Mouse (Mus musculus) MEL (cell line): ENCODE measurements around the gene Rsg1. TPM values are rescaled to one million over a fixed set of nuclear protein-coding genes. Genes with fewer than 3 reads are reported as not detected.

ENCODE experiments used
- DNase-seq: peaks from one replicate; pipeline ENCODE4 v3.0.0; 2011; ENCODE audit warnings: low read depth, low spot score
- H3K27ac ChIP-seq: 2 replicates; pipeline ENCODE4 v1.5.1; 2012; ENCODE audit warnings: low read depth, mild to moderate bottlenecking, control low read depth, low read length, moderate library complexity; ENCODE audit not compliant: control insufficient read depth
- H3K27me3 ChIP-seq, 2 experiments: fragments of 150-350 bp in 1 of 2; sonication (generic) in 1 of 2; 2 replicates each; pipeline ENCODE4 v1.6.1; 2012; ENCODE audit warnings: low read length in 2 of 2, mild to moderate bottlenecking in 2 of 2, improper control_type of control experiment in 1 of 2, moderate library complexity in 1 of 2; ENCODE audit not compliant: insufficient read depth in 2 of 2, control insufficient read depth in 1 of 2
- H3K36me3 ChIP-seq, 2 experiments: 2 replicates each; pipeline ENCODE4 v1.6.1; 2012 to 2014; ENCODE audit warnings: low read length in 2 of 2, improper control_type of control experiment in 1 of 2, inconsistent platforms in 1 of 2, mild to moderate bottlenecking in 1 of 2; ENCODE audit not compliant: insufficient read depth in 2 of 2, control insufficient read depth in 1 of 2
- H3K4me1 ChIP-seq, 2 experiments: fragments of 150-350 bp in 1 of 2; sonication (generic) in 1 of 2; 2 replicates each; pipeline ENCODE4 v1.6.1; 2012; ENCODE audit warnings: low read length in 2 of 2, improper control_type of control experiment in 1 of 2, mild to moderate bottlenecking in 1 of 2; ENCODE audit not compliant: insufficient read depth in 2 of 2, control insufficient read depth in 1 of 2
- H3K4me3 ChIP-seq, 2 experiments: fragments of 150-350 bp in 1 of 2; sonication (generic) in 1 of 2; 2 replicates each; pipeline ENCODE4 v1.5.1; 2012; ENCODE audit warnings: low read depth in 2 of 2, low read length in 2 of 2, mild to moderate bottlenecking in 2 of 2, moderate library complexity in 2 of 2, control low read depth in 1 of 2, improper control_type of control experiment in 1 of 2; ENCODE audit not compliant: control insufficient read depth in 1 of 2, insufficient read depth in 1 of 2
- H3K79me2 ChIP-seq: 2 replicates; pipeline ENCODE4 v1.6.1; 2012; ENCODE audit warnings: mild to moderate bottlenecking, low read length, moderate library complexity; ENCODE audit not compliant: control insufficient read depth, poor library complexity, insufficient read depth
- H3K9ac ChIP-seq: 2 replicates; pipeline ENCODE4 v1.6.1; 2012; ENCODE audit warnings: low read depth, mild to moderate bottlenecking, control low read depth, low read length, moderate library complexity; ENCODE audit not compliant: control insufficient read depth, poor library complexity, severe bottlenecking
- H3K9me3 ChIP-seq: fragments of 150-350 bp; sonication (generic); replicated peaks from 2 replicates; pipeline ENCODE4 v1.6.1; 2012; ENCODE audit warnings: mild to moderate bottlenecking, low read length, improper control_type of control experiment, moderate library complexity; ENCODE audit not compliant: insufficient read depth
- BHLHE40 ChIP-seq: IDR thresholded peaks from 2 replicates; pipeline ENCODE4 v1.6.1; 2012; ENCODE audit warnings: low read depth, mild to moderate bottlenecking, inconsistent platforms, low read length, improper control_type of control experiment, borderline replicate concordance
- CHD1 ChIP-seq: IDR thresholded peaks from 2 replicates; pipeline ENCODE4 v1.6.1; 2012; ENCODE audit warnings: low read depth, mild to moderate bottlenecking, inconsistent platforms, low read length, improper control_type of control experiment
- CHD2 ChIP-seq: IDR thresholded peaks from 2 replicates; pipeline ENCODE4 v1.6.1; 2011; ENCODE audit warnings: low read length, improper control_type of control experiment
- CTCF ChIP-seq, 3 experiments: IDR thresholded peaks in 2 of 3; conservative IDR thresholded peaks in 1 of 3; 2 replicates each; pipeline ENCODE4 v1.5.1; 2011 to 2012; ENCODE audit warnings: low read length in 3 of 3, low read depth in 2 of 3, mild to moderate bottlenecking in 2 of 3, improper control_type of control experiment in 1 of 3, inconsistent platforms in 1 of 3, mixed read lengths in 1 of 3, moderate library complexity in 1 of 3; ENCODE audit not compliant: control insufficient read depth in 1 of 3, insufficient read depth in 1 of 3, poor library complexity in 1 of 3, severe bottlenecking in 1 of 3
- E2F4 ChIP-seq: IDR thresholded peaks from 2 replicates; pipeline ENCODE4 v1.6.1; 2011; ENCODE audit warnings: low read depth, low read length, improper control_type of control experiment, borderline replicate concordance
- HCFC1 ChIP-seq: IDR thresholded peaks from 2 replicates; pipeline ENCODE4 v1.6.1; 2012; ENCODE audit warnings: low read depth, mild to moderate bottlenecking, inconsistent platforms, low read length, improper control_type of control experiment, moderate library complexity
- JUND ChIP-seq: IDR thresholded peaks from 2 replicates; pipeline ENCODE4 v1.6.1; 2011; ENCODE audit warnings: low read depth, mild to moderate bottlenecking, improper control_type of control experiment, low read length
- MAFK ChIP-seq: IDR thresholded peaks from 2 replicates; pipeline ENCODE4 v1.6.1; 2011; ENCODE audit warnings: low read depth, mild to moderate bottlenecking, low read length, improper control_type of control experiment, borderline replicate concordance
- MAX ChIP-seq: IDR thresholded peaks from 2 replicates; pipeline ENCODE4 v1.6.1; 2011; ENCODE audit warnings: low read length, improper control_type of control experiment
- MAZ ChIP-seq: IDR thresholded peaks from 2 replicates; pipeline ENCODE4 v1.6.1; 2012; ENCODE audit warnings: low read depth, mild to moderate bottlenecking, inconsistent platforms, low read length, improper control_type of control experiment
- MYB ChIP-seq: IDR thresholded peaks from 2 replicates; pipeline ENCODE4 v1.6.1; 2011; ENCODE audit warnings: mild to moderate bottlenecking, low read depth, low read length, improper control_type of control experiment
- NRF1 ChIP-seq: IDR thresholded peaks from 2 replicates; pipeline ENCODE4 v1.6.1; 2014; ENCODE audit warnings: low read depth, mild to moderate bottlenecking, inconsistent platforms, low read length, improper control_type of control experiment, moderate library complexity; ENCODE audit not compliant: poor library complexity, insufficient read depth, severe bottlenecking
- RCOR1 ChIP-seq: IDR thresholded peaks from 2 replicates; pipeline ENCODE4 v1.6.1; 2012; ENCODE audit warnings: low read depth, mild to moderate bottlenecking, inconsistent platforms, low read length, improper control_type of control experiment
- SMC3 ChIP-seq: IDR thresholded peaks from 2 replicates; pipeline ENCODE4 v1.6.1; 2011; ENCODE audit warnings: low read depth, low read length, improper control_type of control experiment
- TCF12 ChIP-seq: IDR thresholded peaks from 2 replicates; pipeline ENCODE4 v1.6.1; 2014; ENCODE audit warnings: low read depth, mild to moderate bottlenecking, inconsistent platforms, low read length, improper control_type of control experiment, moderate library complexity
- USF1 ChIP-seq: IDR thresholded peaks from 2 replicates; pipeline ENCODE4 v1.6.1; 2014; ENCODE audit warnings: low read depth, mild to moderate bottlenecking, inconsistent platforms, low read length, improper control_type of control experiment, moderate library complexity
- USF2 ChIP-seq, 2 experiments: IDR thresholded peaks; 2 replicates each; pipeline ENCODE4 v1.6.1; 2011 to 2012; ENCODE audit warnings: improper control_type of control experiment in 2 of 2, low read length in 2 of 2, borderline replicate concordance in 1 of 2, inconsistent platforms in 1 of 2, low read depth in 1 of 2, mild to moderate bottlenecking in 1 of 2; ENCODE audit not compliant: insufficient read depth in 1 of 2
- ZC3H11A ChIP-seq: IDR thresholded peaks from 2 replicates; pipeline ENCODE4 v1.6.1; 2012; ENCODE audit warnings: low read depth, mild to moderate bottlenecking, inconsistent platforms, low read length, improper control_type of control experiment
- ZNF384 ChIP-seq: IDR thresholded peaks from 2 replicates; pipeline ENCODE4 v1.6.1; 2012; ENCODE audit warnings: low read depth, mild to moderate bottlenecking, inconsistent platforms, low read length, improper control_type of control experiment
- polyA plus RNA-seq, 2 experiments: library from polyadenylated mRNA; stranded (reverse) in 1 of 2; unstranded in 1 of 2; fragments of >175 nt in 1 of 2; fragments of >200 nt in 1 of 2; gene quantifications; 2 replicates each; pipeline versions ENCODE4 v1.2.1 to v1.2.4; 2012; ENCODE audit warnings: low replicate concordance in 2 of 2, low read depth in 1 of 2; ENCODE audit not compliant: insufficient read length in 2 of 2, insufficient read depth in 1 of 2, missing spikeins in 1 of 2
- total RNA-seq: library from RNA; depleted of rRNA; stranded (reverse); fragments of 300-350 nt; gene quantifications from 2 replicates; pipeline ENCODE4 v1.2.3, GENCODE M21; 2012; rRNA removed

The Rsg1 gene
- total and polyA plus RNA-seq, 3 experiments, result 4.8 to 5.8 TPM; not detected in 1

DNA sequence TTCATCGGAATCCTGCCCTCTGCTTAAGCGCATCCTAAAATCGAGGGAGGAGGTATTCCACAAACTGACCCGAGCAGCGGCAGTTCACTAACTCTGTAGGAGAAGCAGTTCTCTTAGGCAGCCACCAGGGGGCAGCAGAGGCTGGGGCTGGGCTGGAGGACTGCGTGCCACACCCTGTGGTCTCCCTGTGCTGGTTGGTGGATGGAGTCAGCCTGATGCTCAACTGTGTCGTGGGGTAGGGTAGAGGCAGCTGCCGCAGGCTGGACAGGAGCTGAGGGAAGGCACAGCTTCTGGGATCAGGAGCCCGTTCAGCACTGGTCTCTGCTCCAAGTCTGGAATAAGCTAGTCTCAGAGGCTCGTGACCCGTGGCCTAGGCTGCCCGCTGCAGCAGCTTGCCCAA is 59.5 kb downstream of the Rsg1 start (continued):
- TF ChIP-seq E2F4 (no peak), NRF1 (no peak), USF1 (no peak), BHLHE40 (peak; percentile 33; the same call in 1 of the 2 replicates), ZNF384 (no peak), USF2 (IDR thresholded peaks at IDR 0.05; ENCODE audit: borderline replicate concordance in 1 of 2, insufficient read depth in 1 of 2, low read depth in 1 of 2, low read length in 2 of 2) (no peak), HCFC1 (no peak), CTCF (IDR thresholded peaks at IDR 0.05 in 2 of 3, conservative IDR thresholded peaks at IDR 0.05 in 1 of 3; ENCODE audit: control insufficient read depth in 1 of 3, insufficient read depth in 1 of 3, low read depth in 2 of 3, low read length in 3 of 3, poor library complexity in 1 of 3, severe bottlenecking in 1 of 3) (peak; percentile 77 to 81 (median 79)), MAFK (no peak), JUND (no peak), MYB (no peak), MAZ (no peak), CHD2 (no peak)

DNA sequence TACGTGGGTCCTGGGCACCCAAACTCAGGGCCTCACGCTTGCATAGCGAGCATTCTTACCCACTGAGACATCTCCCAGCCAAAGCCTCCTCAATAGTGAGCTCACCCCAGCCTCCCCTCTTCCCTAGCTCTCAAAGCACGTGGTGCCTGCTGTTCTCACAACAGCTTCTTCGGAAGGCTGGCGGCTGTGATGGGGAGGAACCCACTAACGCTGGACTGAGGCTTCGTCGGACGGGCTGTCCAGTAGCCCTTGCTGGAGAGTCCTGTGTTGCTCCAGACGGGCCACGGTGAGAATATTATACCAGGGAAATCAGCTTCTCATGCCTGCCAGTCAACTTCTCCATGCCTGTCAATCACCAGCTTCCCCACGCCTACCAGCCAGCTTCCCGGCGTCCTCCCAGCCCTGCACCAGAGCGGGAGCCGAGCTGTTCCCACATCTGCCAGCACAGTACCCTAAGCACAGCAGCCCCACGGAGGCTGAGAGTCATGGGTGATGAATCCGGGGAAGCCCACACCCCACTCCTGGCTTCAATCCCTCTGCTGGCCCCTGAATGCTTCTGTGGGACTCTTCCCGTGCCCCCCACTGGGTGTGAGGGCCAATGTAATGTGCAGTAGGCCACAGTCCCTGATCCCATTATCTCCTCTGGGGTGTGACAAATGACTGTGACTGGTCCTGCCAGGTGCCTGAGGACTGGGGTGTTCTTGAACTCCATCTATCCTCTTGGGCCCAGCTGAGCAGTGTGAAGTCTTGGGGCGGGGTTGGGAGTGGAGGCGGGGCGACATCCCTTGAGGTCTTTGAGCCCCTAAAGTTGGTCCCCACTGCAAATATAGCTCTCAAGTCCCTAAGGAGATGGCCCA is 61.0 kb downstream of the Rsg1 start:
- H3K27ac ChIP-seq, result no peak overlapping the region
- no peak for TF ChIP-seq MAX
- TF ChIP-seq NRF1, result no peak
- no peak for TF ChIP-seq ZNF384
- TF ChIP-seq E2F4, result no peak
- no peak for TF ChIP-seq CHD1
- TF ChIP-seq ZC3H11A, result no peak
- no peak for TF ChIP-seq TCF12
- TF ChIP-seq SMC3, result no peak
- no peak for TF ChIP-seq RCOR1
- TF ChIP-seq HCFC1, result no peak
- TF ChIP-seq, all 39 proteins: peak for 0
- peaks cover 0 to 4% of the 10 kb centered on the region in 2 experiments; a peak in 1 of 4 replicates for H3K4me1 ChIP-seq
- H3K4me3 ChIP-seq, result no peak overlapping the region
- H3K27me3 ChIP-seq, result 0 out of 4 replicates have a peak, but pooled peaks cover 0 to 3% of the 10 kb centered on the region in 2 experiments
- H3K36me3 ChIP-seq, result no peaks in the 10 kb centered on the region
- H3K9ac ChIP-seq, result no peak overlapping the region
- no peak for DNase-seq
- H3K79me2 ChIP-seq, result no peaks in the 10 kb centered on the region
- H3K9me3 ChIP-seq, result no peaks in the 10 kb centered on the region

Other genes starting within 250 kb of the Rsg1 start
- 27.3 and 29.0 TPM in 2 replicates for gene Atp13a2, start 227.1 kb upstream of the Rsg1 start, total RNA-seq
- gene Atp13a2, start 227.1 kb upstream of the Rsg1 start, polyA plus RNA-seq, result 10 to 100 TPM in 1 of 2 experiments, not detected in 1; 65.4 TPM
- not detected in 2 replicates for gene Mfap2, start 203.5 kb upstream of the Rsg1 start, total RNA-seq
- not detected for gene Mfap2, start 203.5 kb upstream of the Rsg1 start, polyA plus RNA-seq
- 0.77 and 0.92 TPM in 2 replicates for gene Crocc, start 153.4 kb upstream of the Rsg1 start, total RNA-seq
- 1 to 10 TPM in 1 of 2 experiments, not detected in 1; 3.6 TPM for gene Crocc, start 153.4 kb upstream of the Rsg1 start, polyA plus RNA-seq
- gene Necap2, start 135.6 kb upstream of the Rsg1 start, total RNA-seq, result 45.1 and 57.4 TPM in 2 replicates
- gene Necap2, start 135.6 kb upstream of the Rsg1 start, polyA plus RNA-seq, result 10 to 100 TPM in 1 of 2 experiments, not detected in 1; 75.6 TPM
- not detected in 2 replicates for gene Spata21, start 125.6 kb upstream of the Rsg1 start, total RNA-seq
- not detected for gene Spata21, start 125.6 kb upstream of the Rsg1 start, polyA plus RNA-seq
- gene Szrd1, start 74.2 kb upstream of the Rsg1 start, total RNA-seq, result 63.0 and 64.4 TPM in 2 replicates
- 100 to 1,000 TPM in 1 of 2 experiments, not detected in 1; 137 TPM for gene Szrd1, start 74.2 kb upstream of the Rsg1 start, polyA plus RNA-seq
- 10.1 and 11.2 TPM in 2 replicates for gene Fbxo42, start 66.0 kb upstream of the Rsg1 start, total RNA-seq
- 100 to 1,000 TPM in 1 of 2 experiments, 10 to 100 TPM in 1; 23.1 to 260 TPM for gene Fbxo42, start 66.0 kb upstream of the Rsg1 start, polyA plus RNA-seq
- gene Arhgef19, start 25.5 kb downstream of the Rsg1 start, total RNA-seq, result 0.03 TPM in 1 of 2 replicates, not detected in the other
- under 1 TPM in 1 of 2 experiments, not detected in 1; 0.78 TPM for gene Arhgef19, start 25.5 kb downstream of the Rsg1 start, polyA plus RNA-seq
- gene Epha2, start 87.3 kb downstream of the Rsg1 start, total RNA-seq, result 2.3 and 2.5 TPM in 2 replicates
- gene Epha2, start 87.3 kb downstream of the Rsg1 start, polyA plus RNA-seq, result 1 to 10 TPM in 1 of 2 experiments, not detected in 1; 5.9 TPM
- gene Fam131c, start 154.3 kb downstream of the Rsg1 start, total RNA-seq, result not detected in 2 replicates
- gene Fam131c, start 154.3 kb downstream of the Rsg1 start, polyA plus RNA-seq, result not detected
- gene Clcnka, start 184.8 kb downstream of the Rsg1 start, total RNA-seq, result not detected in 2 replicates
- gene Clcnka, start 184.8 kb downstream of the Rsg1 start, polyA plus RNA-seq, result not detected
- not detected in 2 replicates for gene Clcnkb, start 202.1 kb downstream of the Rsg1 start, total RNA-seq
- gene Clcnkb, start 202.1 kb downstream of the Rsg1 start, polyA plus RNA-seq, result not detected
- gene Hspb7, start 206.8 kb downstream of the Rsg1 start, total RNA-seq, result not detected in 2 replicates
- not detected for gene Hspb7, start 206.8 kb downstream of the Rsg1 start, polyA plus RNA-seq
- gene Srarp, start 222.1 kb downstream of the Rsg1 start, total RNA-seq, result not detected in 2 replicates
- not detected for gene Srarp, start 222.1 kb downstream of the Rsg1 start, polyA plus RNA-seq
- gene Zbtb17, start 230.7 kb downstream of the Rsg1 start, total RNA-seq, result 32.3 and 36.4 TPM in 2 replicates
- 10 to 100 TPM in 1 of 2 experiments, not detected in 1; 63.2 TPM for gene Zbtb17, start 230.7 kb downstream of the Rsg1 start, polyA plus RNA-seq